Mouse (Mus musculus): ENCODE results near the gene Dido1.

DNA sequence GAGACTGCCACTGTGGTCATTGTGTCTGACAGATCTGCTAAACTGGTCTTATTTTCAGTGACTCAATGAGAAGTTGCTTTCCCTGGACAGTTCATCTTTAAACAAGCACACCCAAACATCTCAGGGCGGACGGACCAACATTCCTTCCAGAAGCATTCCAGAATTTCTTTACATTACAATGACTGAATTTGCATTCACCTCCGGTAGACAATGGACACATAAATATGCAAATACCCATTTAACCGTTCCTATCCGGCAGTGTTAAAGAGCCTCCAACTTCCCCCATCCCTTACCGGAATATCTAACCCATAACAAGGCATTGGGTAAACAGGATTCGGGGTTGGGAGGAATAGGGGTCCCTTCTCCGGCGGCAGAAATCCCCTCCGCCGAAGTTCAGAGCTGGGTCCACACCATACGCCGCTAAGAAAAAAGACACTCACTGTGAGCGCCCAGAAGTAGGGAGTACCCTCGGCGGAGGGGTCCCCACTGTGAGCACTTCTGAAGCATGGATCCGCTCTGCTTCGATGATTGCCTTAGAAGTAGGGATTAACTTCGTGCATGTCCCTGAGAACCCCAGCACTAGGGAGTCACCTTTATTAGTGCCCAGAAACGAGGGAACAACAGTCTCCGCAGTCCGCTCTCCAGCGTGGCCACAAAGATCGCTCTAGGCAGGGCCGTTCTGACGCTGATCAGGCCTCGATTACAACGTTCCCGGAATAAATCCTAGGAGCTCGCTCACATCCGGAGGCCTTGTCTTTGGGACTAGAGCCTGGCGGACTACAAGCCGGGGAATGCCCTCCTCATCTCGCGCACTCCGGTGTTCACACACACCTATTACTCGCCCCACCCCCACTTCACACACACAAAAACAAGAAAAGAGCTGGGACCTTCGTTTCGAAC lies 526 bp downstream of the Dido1 start:
- no peak for TF ChIP-seq CTCF (IDR thresholded peaks at IDR 0.05; ENCODE audit: control insufficient read depth, insufficient read depth, insufficient replicate concordance, low read depth, low read length)
- TF ChIP-seq POLR2A (IDR thresholded peaks at IDR 0.05; ENCODE audit: control insufficient read depth, low read depth, low read length), result no peak
